Mouse (Mus musculus): Measurements from ENCODE around the gene St8sia4. TPM values are rescaled to one million over a fixed set of nuclear protein-coding genes. Genes with fewer than 3 reads are reported as not detected.

Gene St8sia4
- polyA plus RNA-seq (2012; rRNA removed), result 0.13 and 0.32 TPM in 2 replicates

DNA sequence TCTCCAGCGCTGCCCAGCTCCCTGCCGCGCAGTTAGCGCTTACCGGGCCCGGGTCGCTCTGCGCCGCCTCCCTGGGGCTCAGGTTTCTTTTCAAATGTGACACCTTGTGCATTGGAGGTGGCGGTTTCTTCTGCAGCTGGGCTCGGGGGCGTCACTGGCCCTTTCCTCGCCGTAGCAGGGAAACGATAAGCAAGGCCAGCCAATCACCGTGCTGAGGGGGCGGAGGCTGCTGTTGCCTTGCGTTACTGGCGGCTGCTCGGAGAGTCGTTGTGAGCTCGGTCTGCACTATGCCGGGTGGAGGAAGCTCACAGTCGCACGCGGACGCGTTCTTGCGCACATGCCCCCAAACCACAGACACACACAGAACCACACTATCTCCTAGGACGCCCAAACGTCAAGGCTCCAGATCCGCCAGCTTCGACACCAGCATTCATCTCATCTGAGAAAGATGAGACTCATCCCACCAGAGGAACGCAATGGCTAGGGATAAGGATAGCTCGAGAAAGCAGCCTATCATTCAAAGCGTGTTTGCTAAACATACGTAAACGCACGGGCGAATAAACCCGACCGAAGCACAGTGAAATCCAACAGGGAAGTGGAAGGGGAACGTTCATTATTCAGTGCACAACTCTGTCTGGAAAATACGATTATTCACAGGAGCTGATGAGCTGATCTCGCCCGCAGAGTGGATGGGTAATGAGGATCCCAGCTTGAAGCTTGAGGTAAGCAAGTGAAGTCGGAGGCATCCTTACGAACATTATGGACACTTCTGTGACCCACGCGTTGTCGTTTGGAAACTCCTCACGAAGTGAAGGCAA is at the start of gene St8sia4:
TSS of gene St8sia4 (minus strand) at position 137 of the 818 bp plus-strand sequence.
- Histone ChIP-seq H3K27ac (ENCODE audit: insufficient read depth, low read depth, low read length) (peak within 1 kb of the TSS; percentile 76), H3K4me1 (ENCODE audit: control insufficient read depth, insufficient read depth, insufficient read length, low read length) (no peaks in the 10 kb centered on the region), H3K4me3 (ENCODE audit: low read depth, low read length) (peak within 1 kb of the TSS; percentile 76), H3K36me3 (ENCODE audit: control insufficient read depth, insufficient read depth, low read length) (no peaks in the 10 kb centered on the region), H3K27me3 (ENCODE audit: control insufficient read depth, insufficient read depth, low read length) (no peaks in the 10 kb centered on the region)
- WGBS, result 2% methylated on average over 52 of the region's 52 CpGs
- TF ChIP-seq POLR2A (IDR thresholded peaks at IDR 0.05; ENCODE audit: low read depth, low read length), result peak; percentile 76
- no peak for TF ChIP-seq CTCF (IDR thresholded peaks at IDR 0.05; ENCODE audit: extremely low read depth, insufficient read length, insufficient replicate concordance, low read depth, low read length)

DNA sequence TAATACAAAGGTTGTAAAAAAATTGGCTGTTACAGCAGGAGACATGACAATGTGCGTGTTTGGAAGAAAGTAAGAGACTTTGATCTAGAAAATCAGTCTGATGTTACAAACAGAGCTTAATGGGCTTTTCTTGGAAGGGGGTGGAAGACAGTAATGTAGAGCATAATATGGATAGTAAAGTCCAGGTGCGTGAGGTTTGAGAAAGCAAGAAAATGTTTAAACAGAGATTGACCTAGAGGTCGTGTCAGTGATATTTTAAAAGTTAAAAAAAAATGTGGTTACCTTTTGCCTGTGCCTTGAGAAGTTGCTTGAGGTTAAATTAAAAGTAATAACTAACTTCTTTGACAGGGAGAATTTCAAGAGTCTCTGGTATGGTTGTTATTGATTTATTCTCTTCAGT is 41.8 kb upstream of the St8sia4 start:
- 56% methylated on average over 3 of the region's 3 CpGs for WGBS
- no peaks in the 10 kb centered on the region for H3K27me3 ChIP-seq (ENCODE audit: control insufficient read depth, insufficient read depth, low read length)
- H3K4me1 ChIP-seq (ENCODE audit: control insufficient read depth, insufficient read depth, insufficient read length, low read length), result no peaks in the 10 kb centered on the region
- no peak overlapping the region for H3K27ac ChIP-seq (ENCODE audit: insufficient read depth, low read depth, low read length)
- H3K4me3 ChIP-seq (ENCODE audit: low read depth, low read length), result no peak overlapping the region
- no peak for TF ChIP-seq CTCF (IDR thresholded peaks at IDR 0.05; ENCODE audit: extremely low read depth, insufficient read length, insufficient replicate concordance, low read depth, low read length)
- TF ChIP-seq POLR2A (IDR thresholded peaks at IDR 0.05; ENCODE audit: low read depth, low read length), result no peak
- no peaks in the 10 kb centered on the region for H3K36me3 ChIP-seq (ENCODE audit: control insufficient read depth, insufficient read depth, low read length)

DNA sequence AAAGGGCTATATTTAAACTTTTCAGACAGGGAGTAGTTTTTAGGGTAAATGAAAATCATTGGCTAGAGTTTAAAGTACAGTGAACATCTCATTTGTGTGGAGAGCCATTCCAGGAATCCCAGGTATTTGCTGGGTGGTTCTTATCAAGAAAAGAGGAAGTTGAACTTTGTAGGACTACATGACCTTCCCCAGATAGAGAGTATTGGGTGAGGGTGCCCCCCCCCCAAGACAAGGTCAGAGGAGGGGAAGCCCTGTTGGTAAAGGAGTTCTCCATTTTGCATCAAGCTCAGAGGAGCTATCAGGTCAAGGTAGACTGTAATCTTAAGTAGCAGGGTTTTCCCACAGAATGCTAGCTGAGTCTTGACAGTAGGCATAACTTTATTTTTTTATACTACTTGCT is 32.5 kb upstream of the St8sia4 start:
- H3K27me3 ChIP-seq (ENCODE audit: control insufficient read depth, insufficient read depth, low read length), result no peaks in the 10 kb centered on the region
- TF ChIP-seq POLR2A (IDR thresholded peaks at IDR 0.05; ENCODE audit: low read depth, low read length) (no peak), CTCF (IDR thresholded peaks at IDR 0.05; ENCODE audit: extremely low read depth, insufficient read length, insufficient replicate concordance, low read depth, low read length) (no peak)
- no peaks in the 10 kb centered on the region for H3K36me3 ChIP-seq (ENCODE audit: control insufficient read depth, insufficient read depth, low read length)
- H3K4me1 ChIP-seq (ENCODE audit: control insufficient read depth, insufficient read depth, insufficient read length, low read length), result no peaks in the 10 kb centered on the region
- no peak overlapping the region for H3K27ac ChIP-seq (ENCODE audit: insufficient read depth, low read depth, low read length)
- no peak overlapping the region for H3K4me3 ChIP-seq (ENCODE audit: low read depth, low read length)

DNA sequence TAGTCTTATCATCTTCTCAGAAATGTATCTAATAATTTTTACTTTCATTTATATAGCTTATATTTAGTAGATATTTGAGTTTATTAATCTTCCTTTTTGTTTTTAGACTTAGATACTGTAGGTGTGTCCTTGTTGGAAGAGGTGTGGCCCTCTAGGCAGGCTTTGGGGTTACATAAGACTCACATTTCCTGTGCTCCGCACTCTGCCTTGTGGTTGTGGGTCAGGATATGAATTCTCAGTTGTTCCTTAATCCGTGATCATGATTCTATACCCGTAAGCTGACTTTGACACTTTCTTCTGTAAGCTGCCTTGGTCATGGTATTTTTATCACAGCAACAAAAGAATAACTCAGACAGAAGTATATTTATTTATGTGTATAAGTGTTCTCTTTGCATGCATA is 6.7 kb upstream of the St8sia4 start:
- H3K36me3 ChIP-seq (ENCODE audit: control insufficient read depth, insufficient read depth, low read length), result no peaks in the 10 kb centered on the region
- H3K4me3 ChIP-seq (ENCODE audit: low read depth, low read length), result no peak overlapping the region
- no peak overlapping the region for H3K27ac ChIP-seq (ENCODE audit: insufficient read depth, low read depth, low read length)
- no peaks in the 10 kb centered on the region for H3K27me3 ChIP-seq (ENCODE audit: control insufficient read depth, insufficient read depth, low read length)
- TF ChIP-seq POLR2A (IDR thresholded peaks at IDR 0.05; ENCODE audit: low read depth, low read length), result no peak
- H3K4me1 ChIP-seq (ENCODE audit: control insufficient read depth, insufficient read depth, insufficient read length, low read length), result no peaks in the 10 kb centered on the region
- 71% methylated on average over 3 of the region's 3 CpGs for WGBS

DNA sequence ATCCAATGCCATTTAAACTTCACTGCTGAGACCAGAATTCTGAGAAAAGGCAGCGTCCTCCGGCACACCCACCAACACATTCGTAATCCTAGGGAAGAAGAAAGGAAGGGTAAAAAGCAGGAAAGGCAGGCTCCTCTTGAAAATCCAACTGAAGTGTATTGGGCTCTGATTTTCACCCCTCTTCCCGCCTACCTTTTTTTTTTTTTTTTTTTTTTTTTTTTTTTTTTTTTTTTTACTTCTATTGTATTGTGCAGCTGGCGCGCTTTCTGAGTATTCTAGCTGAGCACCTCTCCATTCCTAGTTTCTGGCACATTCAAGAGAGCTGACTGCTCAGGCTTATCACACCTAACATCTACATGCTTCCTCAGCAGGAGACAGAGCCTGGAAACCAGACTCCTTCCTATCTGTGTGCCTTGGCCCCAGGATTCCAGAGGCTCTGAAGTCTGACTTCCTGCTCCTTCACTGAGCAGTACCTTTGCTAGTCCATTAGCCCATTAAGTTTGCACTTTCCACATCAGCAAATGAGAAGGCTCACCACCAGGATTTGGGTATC is 958 bp upstream of the St8sia4 start:
- WGBS, result 15% methylated on average over 6 of the region's 6 CpGs
- TF ChIP-seq POLR2A (IDR thresholded peaks at IDR 0.05; ENCODE audit: low read depth, low read length) (no peak), CTCF (IDR thresholded peaks at IDR 0.05; ENCODE audit: extremely low read depth, insufficient read length, insufficient replicate concordance, low read depth, low read length) (no peak)
- H3K27ac ChIP-seq (ENCODE audit: insufficient read depth, low read depth, low read length), result peak overlapping the region; percentile 76

DNA sequence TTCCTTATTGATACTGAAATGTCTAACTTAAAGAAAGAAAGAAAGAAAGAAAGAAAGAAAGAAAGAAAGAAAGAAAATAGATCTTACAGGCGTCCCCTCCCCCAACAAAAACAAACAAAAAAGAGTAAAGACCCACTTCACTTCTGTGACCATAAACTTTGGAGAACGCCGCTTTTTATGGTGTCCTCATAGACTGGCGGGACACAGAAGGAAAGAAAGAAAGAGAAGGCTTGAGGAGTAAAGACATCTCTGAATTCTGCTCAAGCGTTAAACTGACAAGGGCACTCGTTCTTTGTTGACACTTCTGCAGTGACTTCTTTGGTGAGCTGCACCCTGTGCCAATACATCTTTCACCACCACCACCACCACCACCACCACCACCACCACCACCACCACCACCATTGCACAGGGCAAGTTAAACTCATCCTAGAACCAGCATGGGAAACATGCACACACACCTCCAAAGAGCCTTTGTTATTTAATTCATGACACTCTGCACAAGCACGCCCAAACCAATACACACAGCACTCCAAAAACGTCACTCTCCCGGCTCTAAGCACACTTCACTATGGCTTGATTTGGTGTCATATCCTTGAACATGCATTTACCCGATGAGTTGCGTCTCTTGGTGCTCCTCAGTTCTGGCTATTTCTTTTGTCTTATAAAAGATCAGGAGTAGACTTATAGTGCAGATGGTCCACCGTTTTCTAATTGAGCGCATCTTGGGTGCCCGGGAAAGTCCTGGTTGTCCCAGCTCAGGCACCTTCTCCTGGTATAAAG is 640 bp downstream of the St8sia4 start:
- Histone ChIP-seq H3K4me1 (ENCODE audit: control insufficient read depth, insufficient read depth, insufficient read length, low read length) (no peaks in the 10 kb centered on the region), H3K36me3 (ENCODE audit: control insufficient read depth, insufficient read depth, low read length) (no peaks in the 10 kb centered on the region), H3K27me3 (ENCODE audit: control insufficient read depth, insufficient read depth, low read length) (no peaks in the 10 kb centered on the region), H3K4me3 (ENCODE audit: low read depth, low read length) (peak overlapping the region; percentile 76), H3K27ac (ENCODE audit: insufficient read depth, low read depth, low read length) (peak overlapping the region; percentile 71)
- 3% methylated on average over 14 of the region's 14 CpGs for WGBS
- TF ChIP-seq POLR2A (IDR thresholded peaks at IDR 0.05; ENCODE audit: low read depth, low read length) (no peak), CTCF (IDR thresholded peaks at IDR 0.05; ENCODE audit: extremely low read depth, insufficient read length, insufficient replicate concordance, low read depth, low read length) (no peak)

More for the DNA sequence above, 958 bp upstream of the St8sia4 start:
- H3K4me3 ChIP-seq (ENCODE audit: low read depth, low read length), result peak overlapping the region; percentile 76
- no peaks in the 10 kb centered on the region for H3K36me3 ChIP-seq (ENCODE audit: control insufficient read depth, insufficient read depth, low read length)
- H3K4me1 ChIP-seq (ENCODE audit: control insufficient read depth, insufficient read depth, insufficient read length, low read length), result no peaks in the 10 kb centered on the region
- H3K27me3 ChIP-seq (ENCODE audit: control insufficient read depth, insufficient read depth, low read length), result no peaks in the 10 kb centered on the region

DNA sequence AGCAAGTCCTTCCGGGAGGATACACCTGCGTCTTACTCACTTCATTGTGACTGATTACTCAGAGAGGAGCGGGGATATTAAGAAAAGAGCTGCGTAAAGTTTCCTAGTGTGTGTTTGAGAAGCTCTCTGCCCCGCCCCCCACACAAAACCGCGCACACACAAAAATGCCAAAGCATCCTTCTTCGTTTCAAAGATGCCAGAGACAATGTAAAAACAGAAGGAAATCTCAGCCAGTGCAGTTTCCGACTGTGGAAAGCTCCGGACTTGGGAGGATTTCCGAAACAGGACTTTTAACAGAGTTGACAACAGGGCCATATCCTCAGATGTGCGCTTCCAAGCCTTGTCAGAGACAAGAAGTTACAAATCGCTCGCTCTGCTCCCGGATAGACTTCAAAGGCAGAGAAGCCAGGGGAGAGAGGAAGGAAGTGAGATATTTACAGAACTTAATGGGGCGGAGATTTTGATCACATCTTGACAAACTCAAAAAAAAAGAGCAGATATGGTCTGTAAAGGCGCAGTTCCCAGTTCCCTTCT is 1.4 kb downstream of the St8sia4 start:
- Histone ChIP-seq H3K27ac (ENCODE audit: insufficient read depth, low read depth, low read length) (peak overlapping the region; percentile 79), H3K4me3 (ENCODE audit: low read depth, low read length) (peak overlapping the region; percentile 63), H3K27me3 (ENCODE audit: control insufficient read depth, insufficient read depth, low read length) (no peaks in the 10 kb centered on the region), H3K36me3 (ENCODE audit: control insufficient read depth, insufficient read depth, low read length) (no peaks in the 10 kb centered on the region), H3K4me1 (ENCODE audit: control insufficient read depth, insufficient read depth, insufficient read length, low read length) (no peaks in the 10 kb centered on the region)
- WGBS, result 3% methylated on average over 17 of the region's 17 CpGs
- TF ChIP-seq POLR2A (IDR thresholded peaks at IDR 0.05; ENCODE audit: low read depth, low read length) (no peak), CTCF (IDR thresholded peaks at IDR 0.05; ENCODE audit: extremely low read depth, insufficient read length, insufficient replicate concordance, low read depth, low read length) (no peak)
